In genomic region chr10:99081569-99081990, GRCm38 (mm10) we compare ENCODE assay signal across 19 mouse cellular contexts. TPM values are rescaled to one million over a fixed set of nuclear protein-coding genes. Genes with fewer than 3 reads are reported as not detected.
DNase-seq lines count a peak whose midpoint lies in the region; ATAC-seq and TF ChIP-seq lines count a peak whose summit lies in the region.
"Had no signal": no experiment of that assay in that cellular context is flagged by ENCODE, and none has a peak within 500 bp of the region (broad histone marks: within the 10 kb centered on the region; RNA-seq: fewer than 3 reads in every experiment).

No protein-coding gene starts in this region.

- no peak for TF ChIP-seq POLR2A in bone marrow macrophage, adult 2 months (IDR thresholded peaks at IDR 0.05; ENCODE audit: borderline replicate concordance, low read depth, low read length)

- H3K9ac ChIP-seq in hindbrain, embryonic 16.5 days (ENCODE audit: low read depth, low read length): no peak overlapping the region
- H3K9ac ChIP-seq in hindbrain, embryonic 13.5 days: no peak overlapping the region
- H3K9ac ChIP-seq: embryonic facial prominence, embryonic 12.5 days; forebrain, embryonic 15.5 days; limb, embryonic 15.5 days had no signal

- no peak for TF ChIP-seq CTCF in bone marrow macrophage, adult 2 months (IDR thresholded peaks at IDR 0.05; ENCODE audit: low read depth, low read length)

- peak; percentile 5 for DNase-seq in testis, postnatal 10 days (ENCODE audit: low spot score)
- no peak for DNase-seq in testis, postnatal 14 days (ENCODE audit: low spot score)
- DNase-seq in left cerebral cortex, postnatal 25 days (ENCODE audit: low spot score in 2 of 2): peak; percentile 57 to 94
- no peak for DNase-seq in adrenal gland, adult 2 months
- DNase-seq: adrenal gland, postnatal 36 days; cerebellum, adult 2 months; gastrocnemius, postnatal 36 days; heart, postnatal 10 days; kidney, adult 18-20 months; thymus, postnatal 36 days had no signal

- H3K27ac ChIP-seq in bone marrow macrophage, adult 2 months (ENCODE audit: insufficient read depth, low read depth, low read length): peak overlapping the region; percentile 66
- H3K27ac ChIP-seq in hindbrain, embryonic 16.5 days (ENCODE audit: low read depth, low read length): no peak overlapping the region
- H3K27ac ChIP-seq in hindbrain, embryonic 13.5 days: no peak overlapping the region
- H3K27ac ChIP-seq: embryonic facial prominence, embryonic 12.5 days; forebrain, embryonic 15.5 days; limb, embryonic 15.5 days had no signal

- 90% methylated on average over 10 of the region's 10 CpGs for WGBS in hindbrain, embryonic 16.5 days
- 92% methylated on average over 10 of the region's 10 CpGs for WGBS in hindbrain, embryonic 13.5 days

- no peaks in the 10 kb centered on the region for H3K36me3 ChIP-seq in hindbrain, embryonic 16.5 days (ENCODE audit: control insufficient read depth, insufficient read depth, low read length)
- no peaks in the 10 kb centered on the region for H3K36me3 ChIP-seq in hindbrain, embryonic 13.5 days
- H3K36me3 ChIP-seq: embryonic facial prominence, embryonic 12.5 days; forebrain, embryonic 15.5 days; limb, embryonic 15.5 days had no signal

- intact Hi-C loops in left cerebral cortex, postnatal 25 days (cut with DNase I): loop anchor here (5.0 to 10.0 kb wide), 4 partner anchors 164 to 1707 kb away; no protein-coding TSS in a partner anchor

- no peak for ATAC-seq in hindbrain, embryonic 16.5 days
- ATAC-seq in hindbrain, embryonic 13.5 days (ENCODE audit: low FRiP score): no peak
- ATAC-seq: forebrain, embryonic 15.5 days had no signal

- no peak overlapping the region for H3K4me2 ChIP-seq in hindbrain, embryonic 16.5 days (ENCODE audit: low read length)
- no peak overlapping the region for H3K4me2 ChIP-seq in hindbrain, embryonic 13.5 days
- H3K4me2 ChIP-seq: embryonic facial prominence, embryonic 12.5 days; forebrain, embryonic 15.5 days; limb, embryonic 15.5 days; midbrain, embryonic 11.5 days had no signal

- peaks cover 27% of the 10 kb centered on the region for H3K4me1 ChIP-seq in bone marrow macrophage, adult 2 months (ENCODE audit: control insufficient read depth, insufficient read depth, low read length)
- H3K4me1 ChIP-seq in hindbrain, embryonic 16.5 days (ENCODE audit: control insufficient read depth, insufficient read depth, low read depth, low read length): no peaks in the 10 kb centered on the region
- H3K4me1 ChIP-seq in hindbrain, embryonic 13.5 days (replicated peaks): no peaks in the 10 kb centered on the region
- H3K4me1 ChIP-seq: embryonic facial prominence, embryonic 12.5 days; forebrain, embryonic 15.5 days; limb, embryonic 15.5 days had no signal

- H3K9me3 ChIP-seq in hindbrain, embryonic 16.5 days (ENCODE audit: control insufficient read depth, low read length): no peaks in the 10 kb centered on the region
- H3K9me3 ChIP-seq in hindbrain, embryonic 13.5 days: no peaks in the 10 kb centered on the region
- H3K9me3 ChIP-seq: embryonic facial prominence, embryonic 12.5 days; forebrain, embryonic 15.5 days; limb, embryonic 15.5 days had no signal

- no peak overlapping the region for H3K4me3 ChIP-seq in bone marrow macrophage, adult 2 months (ENCODE audit: insufficient read depth, low read length)
- H3K4me3 ChIP-seq in hindbrain, embryonic 16.5 days (ENCODE audit: low read length): no peak overlapping the region
- H3K4me3 ChIP-seq in hindbrain, embryonic 13.5 days: no peak overlapping the region
- H3K4me3 ChIP-seq: embryonic facial prominence, embryonic 12.5 days; forebrain, embryonic 15.5 days; limb, embryonic 15.5 days had no signal

- no peaks in the 10 kb centered on the region for H3K27me3 ChIP-seq in hindbrain, embryonic 16.5 days (replicated peaks; ENCODE audit: control insufficient read depth, insufficient read depth, low read length)
- H3K27me3 ChIP-seq in hindbrain, embryonic 13.5 days: no peaks in the 10 kb centered on the region
- H3K27me3 ChIP-seq: embryonic facial prominence, embryonic 12.5 days; forebrain, embryonic 15.5 days had no signal

RNA-seq across cellular contexts. Expression of gene Poc1b, which starts 25.3 kb away (rescaled TPM):
- 16.4 and 21.8 TPM in 2 replicates for polyA plus RNA-seq in bone marrow macrophage, adult 2 months (2012; ENCODE audit: insufficient read depth, insufficient read length, missing spikeins)
- 1 to 10 TPM; 7.8 to 8.3 TPM for total RNA-seq in left cerebral cortex, postnatal 25 days (2021)
- polyA plus RNA-seq in hindbrain, embryonic 16.5 days (2015; fragmentation: Nextera tagmentation; extraction: Ambion mirVana): 9.1 and 13.3 TPM in 2 replicates
- 10.1 and 11.9 TPM in 2 replicates for polyA plus RNA-seq in hindbrain, embryonic 13.5 days (2015; fragmentation: Nextera tagmentation; extraction: Ambion mirVana)
- 10 to 100 TPM; 13.5 to 17.0 TPM for total RNA-seq in adrenal gland, adult 2 months (2021)
- 3.7 and 3.8 TPM in 2 replicates for polyA plus RNA-seq in adrenal gland, adult 2 months (2012; rRNA removed)

RNA-seq across cellular contexts. Expression of gene Galnt4, which starts 26.4 kb away (rescaled TPM):
- polyA plus RNA-seq in bone marrow macrophage, adult 2 months (2012; ENCODE audit: insufficient read depth, insufficient read length, missing spikeins): 11.0 and 12.5 TPM in 2 replicates
- total RNA-seq in left cerebral cortex, postnatal 25 days (2021): 1 to 10 TPM; 3.1 to 3.4 TPM
- 2.9 and 3.3 TPM in 2 replicates for polyA plus RNA-seq in hindbrain, embryonic 16.5 days (2015; fragmentation: Nextera tagmentation; extraction: Ambion mirVana)
- 3.1 and 3.9 TPM in 2 replicates for polyA plus RNA-seq in hindbrain, embryonic 13.5 days (2015; fragmentation: Nextera tagmentation; extraction: Ambion mirVana)
- total RNA-seq in adrenal gland, adult 2 months (2021): 1 to 10 TPM; 5.6 to 7.0 TPM
- 0.35 and 0.83 TPM in 2 replicates for polyA plus RNA-seq in adrenal gland, adult 2 months (2012; rRNA removed)

RNA-seq across cellular contexts. Expression of gene Phxr2, which starts 44.5 kb away (rescaled TPM):
- not detected in 2 replicates for polyA plus RNA-seq in bone marrow macrophage, adult 2 months (2012; ENCODE audit: insufficient read depth, insufficient read length, missing spikeins)
- total RNA-seq in left cerebral cortex, postnatal 25 days (2021): not detected
- 0.14 TPM in 1 of 2 replicates, not detected in the other for polyA plus RNA-seq in hindbrain, embryonic 16.5 days (2015; fragmentation: Nextera tagmentation; extraction: Ambion mirVana)
- polyA plus RNA-seq in hindbrain, embryonic 13.5 days (2015; fragmentation: Nextera tagmentation; extraction: Ambion mirVana): not detected in 2 replicates
- not detected for total RNA-seq in adrenal gland, adult 2 months (2021)
- not detected in 2 replicates for polyA plus RNA-seq in adrenal gland, adult 2 months (2012; rRNA removed)
- total RNA-seq: adrenal gland, postnatal 36 days; gastrocnemius, postnatal 36 days; heart, postnatal 10 days; layer of hippocampus, adult 18-20 months had no signal
- polyA plus RNA-seq: cerebellum, adult 2 months; forebrain, embryonic 15.5 days; limb, embryonic 15.5 days; lung, embryonic 16.5 days; midbrain, embryonic 11.5 days had no signal

Comparison
In these comparisons a context has a peak if more than half of its experiments do, and no peak if none do; other contexts are left out.
1. DNase-seq: peak in testis, postnatal 10 days (single experiment) and left cerebral cortex, postnatal 25 days (2 of 2); none in testis, postnatal 14 days (single experiment) and adrenal gland, adult 2 months (single experiment).